In genomic region chr1:82618592-82618991, GRCm38 (mm10) we compare ENCODE assay signal across 20 mouse cellular contexts. TPM values are rescaled to one million over a fixed set of nuclear protein-coding genes. Genes with fewer than 3 reads are reported as not detected.
DNase-seq lines count a peak whose midpoint lies in the region; ATAC-seq and TF ChIP-seq lines count a peak whose summit lies in the region.
"Had no signal": no experiment of that assay in that cellular context is flagged by ENCODE, and none has a peak within 500 bp of the region (broad histone marks: within the 10 kb centered on the region; RNA-seq: fewer than 3 reads in every experiment).

No protein-coding gene starts in this region.

- no peak overlapping the region for H3K9ac ChIP-seq in kidney, postnatal 0 days (ENCODE audit: low read depth, low read length)
- H3K9ac ChIP-seq in neural tube, embryonic 15.5 days (replicated peaks): no peak overlapping the region
- H3K9ac ChIP-seq: embryonic facial prominence, embryonic 12.5 days; forebrain, embryonic 15.5 days; heart, embryonic 15.5 days; hindbrain, embryonic 13.5 days had no signal

- no peak for TF ChIP-seq CTCF in kidney, adult 2 months (conservative IDR thresholded peaks at IDR 0.05; ENCODE audit: insufficient read depth, insufficient read length, low read depth, low read length)
- TF ChIP-seq CTCF in kidney, postnatal 0 days (IDR thresholded peaks at IDR 0.05; ENCODE audit: low read depth): no peak

- H3K27ac ChIP-seq in kidney, adult 2 months (ENCODE audit: insufficient read depth, low read depth, low read length): peak overlapping the region; percentile 99
- H3K27ac ChIP-seq in kidney, postnatal 0 days: peak overlapping the region; percentile 74
- no peak overlapping the region for H3K27ac ChIP-seq in neural tube, embryonic 15.5 days (replicated peaks)
- H3K27ac ChIP-seq: embryonic facial prominence, embryonic 12.5 days; forebrain, embryonic 15.5 days; heart, embryonic 10.5 days; heart, embryonic 15.5 days; hindbrain, embryonic 13.5 days; hindbrain, postnatal 0 days had no signal

- no peak overlapping the region for H3K4me3 ChIP-seq in kidney, adult 2 months (ENCODE audit: insufficient read depth, low read depth, low read length)
- H3K4me3 ChIP-seq in kidney, postnatal 0 days (replicated peaks; ENCODE audit: low read depth, low read length): no peak overlapping the region
- H3K4me3 ChIP-seq in neural tube, embryonic 15.5 days (replicated peaks): no peak overlapping the region
- H3K4me3 ChIP-seq: embryonic facial prominence, embryonic 12.5 days; forebrain, embryonic 15.5 days; heart, embryonic 10.5 days; heart, embryonic 15.5 days; hindbrain, embryonic 13.5 days had no signal

- WGBS in kidney, adult 2 months: 38% methylated on average over 5 of the region's 5 CpGs
- 62% methylated on average over 5 of the region's 5 CpGs for WGBS in kidney, postnatal 0 days
- 89% methylated on average over 5 of the region's 5 CpGs for WGBS in neural tube, embryonic 15.5 days

- H3K4me2 ChIP-seq in kidney, postnatal 0 days (ENCODE audit: low read length): no peak overlapping the region
- H3K4me2 ChIP-seq in neural tube, embryonic 15.5 days: no peak overlapping the region
- H3K4me2 ChIP-seq: embryonic facial prominence, embryonic 12.5 days; forebrain, embryonic 15.5 days; heart, embryonic 15.5 days; hindbrain, embryonic 13.5 days had no signal

- peak; percentile 88 for DNase-seq in kidney, adult 2 months
- no peak for DNase-seq in kidney, postnatal 10 days
- DNase-seq in kidney, adult 9 months: peak; percentile 85
- no peak for DNase-seq in kidney, postnatal 0 days (ENCODE audit: low spot score)
- DNase-seq in cerebellum, postnatal 36 days: no peak
- DNase-seq in lung, postnatal 14 days: no peak
- DNase-seq: adrenal gland, adult 8-10 months; adrenal gland, postnatal 36 days; cerebellum, adult 8-10 months; cerebellum, postnatal 14 days; gastrocnemius, postnatal 36 days; heart, adult 18-20 months; heart, postnatal 14 days had no signal

- peak; percentile 66 for ATAC-seq in kidney, postnatal 0 days (replicated peaks; ENCODE audit: low FRiP score, low read depth)
- ATAC-seq in neural tube, embryonic 15.5 days (ENCODE audit: low FRiP score): no peak
- ATAC-seq: forebrain, embryonic 15.5 days; hindbrain, postnatal 0 days had no signal

- no peaks in the 10 kb centered on the region for H3K27me3 ChIP-seq in kidney, adult 2 months (replicated peaks; ENCODE audit: control insufficient read depth, insufficient read depth, low read length)
- H3K27me3 ChIP-seq in kidney, postnatal 0 days (ENCODE audit: insufficient read depth, low read length): no peaks in the 10 kb centered on the region
- no peaks in the 10 kb centered on the region for H3K27me3 ChIP-seq in neural tube, embryonic 15.5 days (replicated peaks)
- H3K27me3 ChIP-seq: embryonic facial prominence, embryonic 12.5 days; forebrain, embryonic 15.5 days; heart, embryonic 15.5 days; hindbrain, embryonic 13.5 days had no signal

- no peaks in the 10 kb centered on the region for H3K9me3 ChIP-seq in kidney, postnatal 0 days (replicated peaks; ENCODE audit: low read length)
- H3K9me3 ChIP-seq in neural tube, embryonic 15.5 days (replicated peaks): no peaks in the 10 kb centered on the region
- H3K9me3 ChIP-seq: embryonic facial prominence, embryonic 12.5 days; forebrain, embryonic 15.5 days; heart, embryonic 10.5 days; heart, embryonic 15.5 days; hindbrain, embryonic 13.5 days had no signal

- 0 out of 2 replicates have a peak, but pooled peaks cover 2% of the 10 kb centered on the region for H3K36me3 ChIP-seq in kidney, adult 2 months (ENCODE audit: control insufficient read depth, insufficient read depth, low read length)
- H3K36me3 ChIP-seq in kidney, postnatal 0 days (ENCODE audit: insufficient read depth, low read length): no peaks in the 10 kb centered on the region
- no peaks in the 10 kb centered on the region for H3K36me3 ChIP-seq in neural tube, embryonic 15.5 days
- H3K36me3 ChIP-seq: embryonic facial prominence, embryonic 12.5 days; forebrain, embryonic 15.5 days; heart, embryonic 10.5 days; heart, embryonic 15.5 days; hindbrain, embryonic 13.5 days had no signal

- TF ChIP-seq POLR2A in kidney, adult 2 months (IDR thresholded peaks at IDR 0.05; ENCODE audit: low read depth, low read length): no peak

- peaks cover 48% of the 10 kb centered on the region for H3K4me1 ChIP-seq in kidney, adult 2 months (ENCODE audit: control insufficient read depth, insufficient read depth, low read length)
- H3K4me1 ChIP-seq in kidney, postnatal 0 days (replicated peaks; ENCODE audit: insufficient read depth, low read length): peaks cover 19% of the 10 kb centered on the region
- no peaks in the 10 kb centered on the region for H3K4me1 ChIP-seq in neural tube, embryonic 15.5 days
- H3K4me1 ChIP-seq: embryonic facial prominence, embryonic 12.5 days; forebrain, embryonic 15.5 days; heart, embryonic 15.5 days; hindbrain, embryonic 13.5 days had no signal

RNA-seq across cellular contexts. Expression of gene Col4a3, which starts 31.9 kb away (rescaled TPM):
- 57.7 and 78.6 TPM in 2 replicates for polyA plus RNA-seq in kidney, adult 2 months (2012; rRNA removed)
- 21.9 and 22.3 TPM in 2 replicates for polyA plus RNA-seq in kidney, postnatal 0 days (2015; fragmentation: Nextera tagmentation; extraction: Ambion mirVana)
- 0.18 and 0.33 TPM in 2 replicates for polyA plus RNA-seq in neural tube, embryonic 15.5 days (2015; fragmentation: Nextera tagmentation; extraction: Ambion mirVana)

RNA-seq across cellular contexts. Expression of gene Col4a4, which starts 31.9 kb away (rescaled TPM):
- 29.4 and 32.7 TPM in 2 replicates for polyA plus RNA-seq in kidney, adult 2 months (2012; rRNA removed)
- polyA plus RNA-seq in kidney, postnatal 0 days (2015; fragmentation: Nextera tagmentation; extraction: Ambion mirVana): 20.3 and 20.8 TPM in 2 replicates
- polyA plus RNA-seq in neural tube, embryonic 15.5 days (2015; fragmentation: Nextera tagmentation; extraction: Ambion mirVana): 0.14 and 0.31 TPM in 2 replicates

Comparison
In these comparisons a context has a peak if more than half of its experiments do, and no peak if none do; other contexts are left out.
1. DNase-seq: peak in kidney, adult 2 months (single experiment) and kidney, adult 9 months (single experiment); none in kidney, postnatal 10 days (single experiment), kidney, postnatal 0 days (single experiment), cerebellum, postnatal 36 days (0 of 2) and lung, postnatal 14 days (single experiment).
2. RNA of gene Col4a3, which starts 31.9 kb away (polyA plus RNA-seq): 57.7 to 78.6 TPM in kidney, adult 2 months and 21.9 to 22.3 TPM in kidney, postnatal 0 days; 0.18 to 0.33 TPM in neural tube, embryonic 15.5 days; every median in the first group is over 10 times any median in the second.
3. RNA of gene Col4a4, which starts 31.9 kb away (polyA plus RNA-seq): 29.4 to 32.7 TPM in kidney, adult 2 months and 20.3 to 20.8 TPM in kidney, postnatal 0 days; 0.14 to 0.31 TPM in neural tube, embryonic 15.5 days; every median in the first group is over 10 times any median in the second.